Mouse (Mus musculus) mesoderm, embryonic 11.5 days (tissue): ENCODE data around the gene Cela3b.
"Not testable (repeated sequence)": the region's sequence is repeated elsewhere in the genome, so short reads cannot be mapped to it uniquely, and the experiment has no call there.

ENCODE experiments used
- DNase-seq: peaks from one replicate; pipeline ENCODE4 v3.0.0-alpha.2; 2012; ENCODE audit warnings: low read depth, low spot score

The Cela3b gene

DNA sequence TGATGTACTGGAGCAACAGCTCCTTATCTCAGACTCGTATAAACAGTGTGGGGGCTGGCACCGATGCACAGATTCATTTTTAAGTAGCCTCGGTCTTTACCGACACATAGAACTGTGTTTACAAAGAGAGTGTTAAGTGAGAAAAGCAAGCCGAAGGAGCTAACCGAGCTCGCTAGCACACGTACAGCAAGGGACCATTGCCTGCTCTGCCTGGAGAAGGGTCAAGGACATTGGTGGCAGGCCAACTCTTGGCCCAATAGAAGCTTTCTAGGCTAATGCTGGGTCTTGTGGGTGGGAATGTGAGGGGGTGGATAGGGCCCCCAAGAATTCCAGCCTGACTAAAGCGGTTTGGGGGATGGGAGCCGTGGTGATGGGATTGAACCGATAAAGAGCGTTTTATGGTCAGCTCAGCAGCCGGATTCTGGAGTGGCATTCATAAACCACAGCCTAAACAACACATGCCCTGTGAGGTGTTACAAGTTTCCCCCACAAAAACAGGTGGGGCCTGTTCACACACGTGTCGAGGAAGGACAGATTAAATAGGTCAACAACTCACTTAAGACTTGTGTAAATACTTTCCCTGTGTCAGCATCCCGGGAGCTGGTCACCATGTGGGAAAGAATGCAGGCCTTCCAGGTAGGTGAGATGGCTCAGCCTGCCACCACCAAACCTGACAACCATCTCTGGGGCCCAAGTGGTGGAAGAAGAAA, 31.8 kb upstream of the Cela3b start:
- DNase-seq, result no peak

DNA sequence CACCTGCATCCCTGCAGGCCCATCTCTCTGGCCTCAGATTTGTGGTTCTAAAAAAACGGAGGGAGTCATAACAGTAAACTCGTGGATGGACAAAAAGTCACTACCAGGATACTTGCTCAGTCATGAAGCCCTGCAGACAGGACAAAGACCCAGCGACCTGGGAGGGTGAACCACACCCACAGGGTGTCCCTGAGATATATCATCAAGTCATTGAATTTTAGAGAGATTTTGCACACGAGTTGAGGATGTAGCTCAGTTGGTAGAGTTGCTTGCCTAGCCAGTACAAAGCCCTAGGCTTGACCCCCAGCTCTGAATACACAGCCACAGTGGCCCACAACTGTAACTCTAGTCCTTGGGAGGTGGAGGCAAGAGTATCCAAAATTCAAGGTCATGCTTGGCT, 30.9 kb upstream of the Cela3b start:
- DNase-seq, result no peak

DNA sequence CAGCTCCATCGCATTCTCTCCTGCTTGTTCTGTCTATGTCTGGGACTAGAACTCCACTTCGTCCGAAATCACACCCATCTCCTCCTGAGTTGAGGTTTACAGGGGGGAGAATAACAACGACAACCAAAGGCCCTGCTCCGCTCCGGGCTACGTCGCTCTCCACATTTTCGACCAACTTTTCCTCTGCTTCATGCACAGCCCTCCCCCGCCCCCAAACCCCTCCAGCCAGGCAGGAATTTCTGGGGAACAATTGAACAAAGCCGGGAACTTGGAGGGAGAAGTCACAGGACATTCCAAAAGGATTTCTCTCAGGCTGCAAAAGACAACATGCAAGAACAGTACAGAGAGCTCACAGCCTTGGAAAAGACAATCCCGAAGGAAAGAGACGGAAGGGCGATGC, 30.3 kb upstream of the Cela3b start:
- no peak for DNase-seq

GRCm38 (mm10) chr4:137458861-137459260, 28.5 kb upstream of the Cela3b start:
- DNase-seq, result no peak

GRCm38 (mm10) chr4:137458310-137458709, 28.0 kb upstream of the Cela3b start:
- DNase-seq, result no peak

DNA sequence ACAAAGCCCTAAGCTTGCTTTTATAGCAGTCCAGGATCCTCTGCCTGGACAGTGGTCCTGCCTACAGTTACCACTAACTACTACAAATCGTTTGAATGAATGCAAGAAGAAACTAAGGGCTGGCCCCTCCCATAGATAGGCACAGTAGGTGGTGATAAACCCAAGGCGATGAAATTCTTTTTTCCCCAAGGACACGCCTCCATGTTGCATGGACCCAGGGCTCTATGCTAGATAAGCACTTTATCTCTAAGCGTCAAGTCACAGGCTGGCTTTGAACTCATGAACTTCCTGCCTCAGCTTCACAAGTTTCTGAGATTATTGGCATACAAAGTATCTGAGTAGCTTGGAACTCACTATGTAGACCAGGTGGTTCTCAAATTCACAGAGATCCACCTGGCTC, 27.0 kb upstream of the Cela3b start:
- DNase-seq, result no peak

- DNase-seq, result no peak
These were observed 26.2 kb upstream of the Cela3b start for GRCm38 (mm10) chr4:137456581-137456980.

DNA sequence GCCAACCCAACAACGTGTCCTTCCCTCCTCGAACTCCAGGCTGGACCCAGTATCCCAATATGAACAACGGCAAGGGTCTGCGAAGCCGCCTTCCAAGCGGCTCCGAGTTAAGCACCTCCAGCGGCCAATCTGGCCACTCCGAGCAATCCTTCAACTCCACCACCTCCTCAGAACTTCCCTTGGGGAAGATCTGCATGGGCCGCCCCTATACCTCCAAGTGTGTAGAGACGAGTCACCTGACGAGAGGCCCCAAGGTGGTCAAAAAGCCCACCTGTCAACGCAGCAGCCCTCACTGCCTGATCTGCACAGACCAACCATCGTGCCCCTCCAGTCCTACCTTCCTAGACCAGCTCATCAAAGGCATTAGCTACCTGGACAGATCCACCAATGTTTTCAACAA, 24.2 kb upstream of the Cela3b start:
- no peak for DNase-seq

- DNase-seq, result no peak
These were observed 23.0 kb upstream of the Cela3b start, which contains the start of gene 1700013G24Rik for GRCm38 (mm10) chr4:137453234-137453767. TSS of gene 1700013G24Rik (plus strand) at chr4:137453284.

GRCm38 (mm10) chr4:137452190-137452589, 21.9 kb upstream of the Cela3b start:
- no peak for DNase-seq

GRCm38 (mm10) chr4:137449715-137450114, 19.4 kb upstream of the Cela3b start:
- DNase-seq, result no peak

DNA sequence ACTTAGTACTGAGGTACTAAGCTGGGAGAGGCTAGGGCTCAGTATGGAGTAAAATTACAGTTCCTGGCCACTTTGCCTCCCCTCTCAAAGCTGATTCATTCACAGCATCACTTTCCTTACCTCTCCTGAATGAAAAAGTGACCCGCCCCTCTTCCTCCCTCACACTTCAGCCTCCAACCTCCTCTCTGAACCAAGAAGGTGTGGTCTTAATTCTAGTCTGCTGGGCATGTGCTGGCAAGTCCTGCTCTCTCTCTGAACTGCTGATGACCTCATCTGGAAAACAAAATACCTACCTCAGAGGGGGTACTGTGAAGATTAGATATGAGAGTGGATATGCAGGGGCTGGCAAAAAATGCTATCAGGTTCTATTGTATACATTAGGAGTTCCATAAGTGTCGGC, 18.8 kb upstream of the Cela3b start:
- DNase-seq, result no peak

DNA sequence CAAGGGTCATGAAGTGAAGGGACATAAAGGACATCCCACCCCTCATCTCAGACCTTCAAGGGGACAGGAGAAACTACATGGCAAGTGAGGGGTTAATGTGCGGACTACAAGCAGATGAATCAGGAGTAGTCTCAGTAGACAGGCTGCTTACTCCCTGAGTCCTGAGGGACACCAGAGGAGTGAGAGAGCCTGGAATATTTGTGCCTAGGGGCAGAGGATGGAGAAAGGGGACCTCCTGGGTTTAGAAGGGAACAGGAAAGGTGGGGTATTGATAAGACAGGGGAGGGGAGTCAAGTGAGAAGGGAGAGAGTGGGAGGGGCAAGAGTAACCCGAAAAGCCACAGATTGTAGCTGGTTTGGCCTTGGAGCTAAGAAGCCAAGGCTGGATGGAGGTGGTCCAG, 18.3 kb upstream of the Cela3b start:
- DNase-seq, result no peak

GRCm38 (mm10) chr4:137448197-137448596, 17.9 kb upstream of the Cela3b start:
- DNase-seq, result no peak

GRCm38 (mm10) chr4:137447363-137448196, 17.2 kb upstream of the Cela3b start:
- DNase-seq, result no peak

- DNase-seq, result no peak
These were observed 15.5 kb upstream of the Cela3b start for GRCm38 (mm10) chr4:137445881-137446280.

GRCm38 (mm10) chr4:137443625-137444024, 13.3 kb upstream of the Cela3b start:
- DNase-seq, result peak; percentile 69

DNA sequence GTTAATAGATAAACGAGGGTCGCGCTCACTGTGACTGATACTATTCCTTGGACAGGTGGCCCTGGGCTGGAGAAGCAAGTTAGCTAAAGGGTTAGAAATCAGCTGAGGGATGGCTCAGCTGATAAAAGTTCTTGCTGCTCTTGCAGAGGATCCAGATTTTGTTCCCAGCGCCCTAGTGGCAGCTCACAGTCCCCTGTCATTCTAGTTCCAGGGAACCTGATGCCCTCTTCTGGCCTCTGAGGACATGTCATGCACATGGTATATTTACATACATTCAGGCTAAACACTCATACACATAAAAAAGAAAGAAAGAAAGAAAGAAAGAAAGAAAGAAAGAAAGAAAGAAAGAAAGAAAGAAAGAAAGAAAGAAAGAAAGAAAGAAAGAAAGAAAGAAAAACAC, 11.0 kb upstream of the Cela3b start:
- DNase-seq, result no peak

GRCm38 (mm10) chr4:137438842-137439241, 8.5 kb upstream of the Cela3b start:
- DNase-seq, result no peak

DNA sequence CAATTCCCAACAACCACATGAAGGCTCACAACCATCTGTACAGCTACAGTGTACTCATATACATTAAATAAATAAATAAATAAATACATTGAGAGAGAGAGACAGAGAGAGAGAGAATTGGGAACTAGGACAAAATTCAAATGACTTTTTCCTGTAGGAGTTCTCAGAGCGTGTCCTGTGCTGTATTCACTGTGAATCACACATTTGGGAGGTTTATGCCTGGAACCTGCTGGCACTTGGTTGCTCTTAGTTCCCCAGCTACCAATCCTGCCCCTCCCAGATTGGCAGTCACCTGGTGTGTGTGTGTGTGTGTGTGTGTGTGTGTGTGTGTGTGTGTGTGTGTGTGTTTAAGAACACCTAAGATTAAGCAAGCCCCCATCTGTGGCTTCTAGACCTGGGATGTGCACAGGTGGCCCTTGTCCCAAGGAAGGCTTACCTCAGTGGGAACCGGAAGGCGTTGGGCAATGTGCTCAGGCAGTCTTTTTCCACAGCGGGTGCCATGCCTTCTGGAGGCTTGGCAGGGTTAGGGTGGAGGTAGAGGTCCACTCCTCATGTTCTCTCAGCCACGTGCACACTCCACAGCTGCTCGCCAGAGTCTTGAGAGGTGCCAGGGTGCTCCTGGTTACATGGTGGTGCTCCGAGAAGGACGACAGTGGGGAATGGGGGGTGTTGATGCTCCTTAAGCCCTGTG, 6.8 kb upstream of the Cela3b start:
- no peak for DNase-seq

DNA sequence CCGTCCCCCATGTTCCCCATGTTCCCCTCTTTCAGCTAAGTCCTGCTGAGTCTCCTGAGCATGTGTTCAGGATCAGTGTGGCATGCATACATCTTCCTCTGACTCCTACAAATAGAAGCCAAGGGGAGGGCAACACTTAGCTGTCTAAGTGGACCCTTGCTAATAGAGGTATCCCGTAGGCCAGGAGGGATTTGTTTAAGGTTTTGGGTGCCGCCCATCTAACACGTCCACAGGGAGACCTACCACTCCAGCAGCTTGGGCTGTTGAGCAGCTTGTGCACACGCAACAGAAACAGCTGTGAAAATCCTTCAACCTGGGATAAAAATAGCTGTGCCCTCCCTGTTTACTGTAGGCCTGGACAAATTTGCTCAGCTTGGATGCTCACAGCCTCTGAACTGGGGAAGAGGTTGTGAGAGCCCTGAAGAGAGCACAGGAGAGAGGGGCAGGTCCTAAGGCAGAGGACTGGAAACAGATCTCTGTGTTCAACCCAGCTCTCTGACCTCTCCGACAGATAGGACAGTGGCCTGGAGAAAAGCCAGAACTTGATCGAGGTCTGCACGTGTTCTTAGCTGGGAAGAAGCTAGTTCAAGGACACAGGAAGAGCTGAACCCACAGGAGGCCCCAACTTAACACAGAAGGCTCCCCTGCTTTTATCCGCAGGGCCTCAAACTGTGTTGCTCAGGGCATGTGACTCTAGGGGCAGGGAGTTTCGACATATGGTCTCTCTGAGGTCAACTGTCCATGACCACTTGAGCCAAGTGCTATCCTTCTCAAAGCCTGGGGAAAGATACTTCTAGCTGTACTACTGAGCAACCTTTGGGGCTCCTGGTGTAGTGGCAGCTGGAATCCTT, 2.6 kb upstream of the Cela3b start:
- not testable (repeated sequence) for DNase-seq
